Mouse (Mus musculus) megakaryocyte-erythroid progenitor cell, adult 5-6 weeks (primary cell): ENCODE measurements around the gene Alkbh3. TPM values are rescaled to one million over a fixed set of nuclear protein-coding genes. Genes with fewer than 3 reads are reported as not detected.
A peak's percentile ranks its signal among the peaks of the same experiment; 100 is the strongest.

Experiments
- ATAC-seq: replicated peaks from 2 replicates; pipeline ENCODE4 v1.8.0; 2016; ENCODE audit warnings: mild to moderate bottlenecking, inconsistent platforms; ENCODE audit not compliant: severe bottlenecking, poor library complexity, low FRiP score, low TSS enrichment
- total RNA-seq, 2 experiments: library from RNA; stranded (forward) in 1 of 2; stranded (reverse) in 1 of 2; fragments of 200-1000, 215-1000 nt in 1 of 2; fragments of >200 nt in 1 of 2; fragmentation: Nextera tagmentation in 1 of 2; gene quantifications; 2 replicates each; pipeline ENCODE4 v1.2.3; 2014 to 2017

Gene Alkbh3
- total RNA-seq, 2 experiments from 2014 or later = 31.9 to 122 TPM

GRCm38 (mm10) chr2:94001411-94001810 lies 9.2 kb downstream of the Alkbh3 start:
- no peak for ATAC-seq

- ATAC-seq = no peak
These were observed 14.4 kb downstream of the Alkbh3 start, which contains the start of gene Gm27027 for GRCm38 (mm10) chr2:93996254-93996653. TSS of gene Gm27027 (minus strand) at chr2:93996354.

GRCm38 (mm10) chr2:93992810-93993209 lies 17.8 kb downstream of the Alkbh3 start:
- ATAC-seq = no peak

DNA sequence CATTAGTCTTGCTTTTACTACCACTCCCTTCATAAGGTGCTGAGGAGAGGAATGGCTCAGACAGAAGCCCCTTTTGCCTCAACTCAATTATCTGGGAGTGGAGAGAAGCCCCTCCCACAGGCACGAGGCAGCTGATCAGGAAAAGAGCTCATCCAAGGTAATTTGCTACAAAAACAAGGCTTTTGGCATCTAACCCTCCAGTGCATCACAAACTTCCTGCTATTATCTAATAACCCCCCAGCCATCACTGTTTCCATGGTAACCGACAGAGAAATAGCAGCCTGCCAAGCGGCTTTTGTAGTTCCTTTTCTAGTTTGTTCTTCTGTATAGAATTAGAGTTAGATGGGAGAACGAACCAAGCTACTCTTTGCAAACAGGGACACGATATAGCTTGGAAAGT lies 18.3 kb downstream of the Alkbh3 start:
- no peak for ATAC-seq

DNA sequence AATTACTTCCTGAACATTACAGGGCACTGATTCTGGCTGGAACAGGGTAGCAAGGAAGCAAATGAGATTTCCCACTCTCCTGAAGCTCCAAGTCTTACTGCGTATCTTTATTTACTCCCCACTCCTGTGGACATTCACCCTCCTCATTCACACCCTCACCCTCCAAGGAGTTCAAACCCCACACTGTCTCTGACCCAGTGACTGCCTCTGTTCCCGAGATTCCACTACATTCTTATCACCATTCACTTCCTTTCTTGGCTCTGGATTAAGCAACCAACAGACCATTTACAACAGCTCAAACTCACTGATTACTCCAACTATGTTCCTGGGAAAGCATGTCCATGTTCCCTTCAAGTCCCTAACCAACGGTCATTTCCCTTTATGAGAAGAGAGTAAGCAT lies 19.3 kb downstream of the Alkbh3 start:
- no peak for ATAC-seq

DNA sequence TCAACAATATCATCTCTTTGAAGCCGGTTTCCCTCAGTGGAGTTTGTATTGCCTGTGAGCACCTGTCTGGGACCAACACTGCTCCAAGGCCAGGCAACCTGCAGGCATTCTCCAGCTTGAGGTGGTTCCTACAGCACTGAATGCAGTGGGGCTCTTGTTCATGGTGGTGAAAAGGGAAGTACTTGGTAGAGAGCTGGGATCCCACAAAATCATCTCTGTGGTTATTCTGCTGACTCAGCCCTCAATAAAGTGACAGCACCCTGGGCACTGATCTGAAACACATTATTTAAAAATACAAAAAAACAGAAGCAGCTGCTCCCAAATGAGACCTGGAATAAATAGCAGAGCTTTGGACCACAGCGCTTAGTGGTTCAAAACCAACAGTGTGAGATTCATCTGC lies 22.2 kb downstream of the Alkbh3 start:
- ATAC-seq = no peak

DNA sequence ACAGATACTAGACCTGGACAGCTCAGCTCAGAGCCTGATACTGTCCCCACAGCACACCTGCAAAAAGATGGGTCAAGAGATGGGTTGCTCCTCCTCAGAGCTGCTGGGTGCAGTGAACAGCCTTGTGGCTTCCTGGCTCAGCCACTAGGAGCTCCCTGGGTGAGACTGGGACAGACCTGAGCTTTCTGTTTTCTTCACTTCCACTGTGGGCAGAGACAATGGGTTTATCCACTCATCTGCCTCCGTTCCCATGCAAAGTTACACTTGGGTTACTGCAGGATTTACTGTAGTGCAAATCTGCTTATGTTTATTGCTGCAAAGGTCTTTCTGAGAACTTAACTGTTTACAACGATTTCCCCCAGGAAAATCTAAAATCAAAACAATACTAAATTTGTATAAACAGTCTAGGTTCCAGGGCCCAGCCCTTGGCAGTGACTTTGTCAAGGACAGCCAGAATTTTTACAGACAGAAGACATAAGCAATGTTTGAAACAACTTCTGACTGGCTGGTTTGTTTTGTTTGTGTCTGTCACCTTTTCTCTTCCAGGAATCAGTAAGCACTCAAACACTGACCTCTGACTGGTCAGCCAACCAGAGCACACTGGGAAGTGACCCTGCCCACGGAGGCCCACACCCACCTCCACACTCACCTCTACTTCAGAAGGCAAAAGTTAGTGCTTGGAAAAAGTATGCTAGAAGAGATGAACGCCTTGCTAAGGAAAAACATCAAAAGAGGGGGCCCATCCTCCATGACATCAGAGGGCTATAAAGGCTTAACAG lies 28.0 kb downstream of the Alkbh3 start:
- no peak for ATAC-seq

DNA sequence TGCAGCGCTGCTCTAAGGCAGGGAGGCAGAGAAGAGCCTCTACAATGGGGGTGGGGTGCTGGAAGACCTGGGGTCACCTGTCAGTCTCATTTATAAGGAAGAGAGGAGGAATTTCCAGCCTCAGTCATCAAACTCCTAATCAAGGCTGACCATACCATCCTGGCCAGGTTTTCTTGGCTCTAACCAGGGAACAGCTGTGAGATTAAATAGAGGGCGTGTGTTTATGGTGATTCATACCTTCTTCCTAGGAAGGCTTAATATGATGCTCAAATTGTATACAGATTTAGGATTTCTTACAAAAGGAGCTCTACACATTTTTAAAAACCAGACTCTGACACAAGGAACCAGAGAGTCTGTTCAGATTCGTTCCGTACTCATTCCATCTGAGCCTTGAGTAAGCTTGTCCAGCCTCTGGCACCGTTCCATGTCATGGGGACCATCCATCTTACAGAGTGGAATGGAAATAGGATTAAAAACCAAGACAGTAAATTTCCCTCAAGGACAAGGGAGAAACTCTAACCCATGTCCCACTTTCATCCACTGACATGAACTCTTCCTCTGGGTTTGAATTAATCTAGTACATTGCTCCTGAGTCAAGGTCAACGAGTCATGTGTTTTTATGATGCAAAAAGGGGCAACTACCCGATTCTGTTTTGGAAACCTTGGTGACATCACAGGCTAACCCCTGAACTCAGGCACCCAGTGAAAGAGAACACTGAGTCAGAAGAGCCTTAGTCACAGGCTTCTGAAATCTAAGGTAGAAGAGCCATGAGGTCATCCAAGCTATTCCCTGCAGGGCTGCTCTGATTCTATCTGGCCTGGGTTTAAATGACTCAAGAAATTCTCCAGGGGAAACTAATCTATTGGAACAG lies 31.1 kb downstream of the Alkbh3 start:
- ATAC-seq = no peak

DNA sequence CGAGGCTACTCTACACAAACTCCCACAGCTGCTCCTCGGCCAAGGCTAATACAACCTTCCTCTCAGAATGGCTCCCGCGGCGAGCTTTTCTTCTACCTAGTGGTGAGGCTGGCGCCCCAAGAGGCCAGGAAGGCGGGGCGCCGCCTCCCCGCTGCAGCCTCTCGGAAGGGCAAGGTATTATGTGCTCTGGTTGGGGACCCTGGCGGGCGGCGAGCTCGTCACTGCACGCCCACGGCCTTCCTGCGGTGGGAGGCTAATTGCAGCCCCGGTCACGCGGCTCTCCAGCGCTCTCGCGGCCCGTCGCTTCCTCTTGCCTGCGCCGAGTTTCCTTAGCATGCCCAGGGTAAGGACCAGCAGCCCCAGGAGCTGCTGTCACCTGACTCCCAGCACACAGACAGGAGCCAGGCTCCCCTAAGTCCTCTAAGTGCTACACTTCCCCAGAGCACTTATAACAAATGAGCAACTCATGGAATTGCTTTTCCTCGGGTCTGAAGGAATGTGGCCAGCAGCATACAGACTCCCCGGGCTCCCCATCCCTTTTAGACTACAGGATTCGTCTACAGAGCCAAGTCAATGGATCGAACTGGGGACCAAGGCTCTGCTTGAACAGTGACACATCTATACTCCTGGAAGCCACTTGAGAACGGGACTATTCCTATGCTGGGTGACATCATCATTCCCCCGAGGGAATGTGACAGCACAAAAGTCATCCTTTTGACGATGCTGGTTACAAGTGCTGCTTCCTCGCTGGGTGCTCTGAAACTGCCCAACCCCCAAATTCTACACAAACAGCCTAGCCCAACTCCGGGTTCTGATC lies 34.0 kb downstream of the Alkbh3 start:
- peak; percentile 78 for ATAC-seq

GRCm38 (mm10) chr2:93975526-93976435 lies 34.8 kb downstream of the Alkbh3 start:
- ATAC-seq = no peak

- ATAC-seq = no peak
These were observed 35.6 kb downstream of the Alkbh3 start for GRCm38 (mm10) chr2:93975041-93975440.

DNA sequence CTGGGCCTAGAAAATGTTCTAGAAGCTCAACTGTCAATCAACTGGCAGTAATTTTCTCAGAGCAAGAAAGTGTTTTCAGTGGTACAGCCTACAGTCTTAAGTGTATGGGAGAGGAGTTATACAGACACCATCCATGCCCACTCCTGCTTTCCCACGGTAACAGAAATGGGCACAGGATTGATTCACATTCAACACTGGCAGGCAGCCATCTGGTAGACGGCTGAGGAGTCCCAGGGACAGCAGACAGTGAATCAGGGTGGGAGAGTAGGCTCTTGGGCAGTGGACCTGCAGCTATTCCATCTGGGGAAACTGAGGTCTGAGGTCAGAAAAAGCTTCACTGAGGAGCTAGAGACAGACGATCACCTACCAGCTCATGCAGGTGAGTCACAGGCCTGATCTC lies 39.0 kb downstream of the Alkbh3 start:
- ATAC-seq = no peak

DNA sequence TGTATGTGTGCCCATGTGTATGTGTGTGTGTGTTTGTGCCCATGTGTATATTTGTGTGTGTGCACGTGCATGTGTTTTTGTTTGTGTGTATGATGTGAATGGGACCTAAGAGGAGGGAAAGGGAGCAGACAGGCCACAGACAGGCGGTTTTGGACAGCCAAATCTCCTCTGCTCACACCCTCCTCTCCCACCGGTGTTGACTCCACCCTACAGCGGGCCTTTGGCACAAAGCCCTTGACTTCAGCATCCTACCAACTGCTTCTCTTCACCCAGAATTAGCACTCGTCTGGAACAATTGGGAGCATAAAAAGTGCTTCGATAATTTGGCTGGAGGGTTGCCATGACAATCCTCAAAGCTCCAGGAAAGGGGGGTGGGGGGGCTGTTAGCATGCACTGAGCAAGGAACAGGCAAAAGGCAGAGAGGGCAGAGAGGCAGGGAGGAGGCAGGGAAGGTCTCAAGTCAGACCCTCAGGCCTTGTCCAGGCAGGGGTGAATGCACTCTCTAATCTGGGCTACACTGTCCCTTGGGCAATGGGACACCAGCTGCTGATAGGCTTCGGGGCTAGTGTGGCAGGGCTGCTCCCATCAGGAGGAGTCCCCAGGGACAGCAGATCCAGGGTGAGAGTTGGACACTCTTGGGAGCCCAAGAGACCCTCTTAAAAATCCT lies 46.0 kb downstream of the Alkbh3 start:
- ATAC-seq = no peak

GRCm38 (mm10) chr2:93963802-93964201 lies 46.8 kb downstream of the Alkbh3 start:
- ATAC-seq = no peak

- ATAC-seq = no peak
These were observed 48.9 kb downstream of the Alkbh3 start for GRCm38 (mm10) chr2:93961716-93962115.

- ATAC-seq = no peak
These were observed 51.3 kb downstream of the Alkbh3 start for GRCm38 (mm10) chr2:93959346-93959745.

- no peak for ATAC-seq
These were observed 52.4 kb downstream of the Alkbh3 start for GRCm38 (mm10) chr2:93958216-93958615.

- ATAC-seq = no peak
These were observed 52.8 kb downstream of the Alkbh3 start for GRCm38 (mm10) chr2:93957785-93958175.
